Mouse (Mus musculus) forebrain, embryonic 16.5 days (tissue): ENCODE data around the gene Gm45213. TPM values are rescaled to one million over a fixed set of nuclear protein-coding genes. Genes with fewer than 3 reads are reported as not detected.

Experiments
- ATAC-seq: fragments of 200-750 bp; cut with Nextera tagmentation; 2 replicates; pipeline ENCODE4 v1.8.0; 2017; ENCODE audit warnings: mild to moderate bottlenecking, moderate library complexity
- H3K27ac ChIP-seq: fragments of 300-500 bp; sonication (generic); 2 replicates; pipeline ENCODE4 v1.5.1; 2014; ENCODE audit warnings: low read length, control low read depth
- H3K27me3 ChIP-seq: fragments of 300-500 bp; sonication (generic); replicated peaks from 2 replicates; pipeline ENCODE4 v1.6.1; 2014; ENCODE audit warnings: low read length; ENCODE audit not compliant: control insufficient read depth, insufficient read depth
- H3K36me3 ChIP-seq: fragments of 300-500 bp; sonication (generic); 2 replicates; pipeline ENCODE4 v1.6.1; 2014; ENCODE audit not compliant: control insufficient read depth, insufficient read depth
- H3K4me1 ChIP-seq: fragments of 300-500 bp; sonication (generic); replicated peaks from 2 replicates; pipeline ENCODE4 v1.6.1; 2014; ENCODE audit warnings: low read length; ENCODE audit not compliant: control insufficient read depth, insufficient read depth
- H3K4me2 ChIP-seq: fragments of 300-500 bp; sonication (generic); 2 replicates; pipeline ENCODE4 v1.6.1; 2014; ENCODE audit warnings: mild to moderate bottlenecking, low read length, control low read depth
- H3K4me3 ChIP-seq: fragments of 300-500 bp; sonication (generic); replicated peaks from 2 replicates; pipeline ENCODE4 v1.5.1; 2014; ENCODE audit warnings: mild to moderate bottlenecking, low read length, control low read depth
- H3K9ac ChIP-seq: fragments of 300-500 bp; sonication (generic); replicated peaks from 2 replicates; pipeline ENCODE4 v1.6.1; 2014; ENCODE audit warnings: low read depth, low read length, control low read depth
- H3K9me3 ChIP-seq: fragments of 300-500 bp; sonication (generic); 2 replicates; pipeline ENCODE4 v1.6.1; 2016; ENCODE audit warnings: low read length; ENCODE audit not compliant: control insufficient read depth
- WGBS: fragments of 180-500 bp; shearing (Covaris S2); extraction: QIAGEN DNeasy Blood & Tissue Kit; methylation state at CpG from one replicate; pipeline ENCODE4 v1.1.7; 2014; 5-methylcytosine and 5-hydroxymethylcytosine counted together
- polyA plus RNA-seq: library from polyadenylated mRNA; unstranded; fragments of >200 nt; fragmentation: Nextera tagmentation; extraction: Ambion mirVana; gene quantifications from 2 replicates; pipeline ENCODE4 v1.2.1, GENCODE M21; 2015

Gene Gm45213
- not detected in 2 replicates for polyA plus RNA-seq

DNA sequence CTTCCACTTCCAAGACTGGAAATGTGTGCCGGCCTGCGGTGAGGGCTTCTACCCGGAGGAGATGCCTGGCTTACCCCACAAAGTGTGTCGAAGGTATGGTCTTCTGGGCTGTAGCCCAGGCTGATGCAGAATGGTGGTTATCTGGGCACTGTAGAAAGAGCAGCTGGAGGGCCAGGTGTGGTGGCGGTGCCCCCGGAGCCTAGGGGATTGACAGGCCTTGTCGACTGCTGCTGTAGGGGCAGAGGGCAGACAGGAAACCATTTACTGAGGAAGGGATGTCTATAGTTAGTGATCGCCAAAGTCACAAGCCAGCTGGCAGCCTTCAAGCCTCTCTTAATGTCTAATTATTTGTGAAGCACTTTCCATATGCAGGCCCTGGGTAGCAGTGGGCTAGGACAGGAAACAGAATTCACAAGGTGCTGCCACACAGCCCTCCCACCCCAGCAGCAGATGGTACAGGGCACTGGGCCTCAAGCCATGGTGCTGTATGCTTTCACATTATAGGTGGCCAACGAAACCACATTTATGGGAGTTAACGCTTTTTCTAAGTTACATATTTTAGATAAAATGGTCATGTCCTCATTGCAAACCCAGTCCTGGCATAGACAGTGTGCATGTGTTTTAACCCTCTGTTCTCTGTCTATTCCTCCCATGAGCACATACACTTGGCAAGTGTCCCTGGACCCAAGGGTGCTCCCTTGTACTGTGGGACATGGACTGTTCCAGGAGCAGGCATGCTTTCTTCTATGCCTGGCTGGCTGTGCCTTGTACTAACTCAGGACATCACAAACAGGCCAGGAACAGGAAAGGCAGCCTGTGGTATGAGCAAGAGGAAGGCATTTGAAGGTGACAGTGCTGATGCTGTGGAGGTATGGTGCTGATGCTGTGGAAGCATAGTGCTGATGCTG is at the start of gene Gm45213:
TSS of gene Gm45213 (plus strand) at position 51 of the 908 bp plus-strand sequence.
- WGBS = 73% methylated on average over 10 of the region's 10 CpGs
- ATAC-seq = peak; percentile 39

DNA sequence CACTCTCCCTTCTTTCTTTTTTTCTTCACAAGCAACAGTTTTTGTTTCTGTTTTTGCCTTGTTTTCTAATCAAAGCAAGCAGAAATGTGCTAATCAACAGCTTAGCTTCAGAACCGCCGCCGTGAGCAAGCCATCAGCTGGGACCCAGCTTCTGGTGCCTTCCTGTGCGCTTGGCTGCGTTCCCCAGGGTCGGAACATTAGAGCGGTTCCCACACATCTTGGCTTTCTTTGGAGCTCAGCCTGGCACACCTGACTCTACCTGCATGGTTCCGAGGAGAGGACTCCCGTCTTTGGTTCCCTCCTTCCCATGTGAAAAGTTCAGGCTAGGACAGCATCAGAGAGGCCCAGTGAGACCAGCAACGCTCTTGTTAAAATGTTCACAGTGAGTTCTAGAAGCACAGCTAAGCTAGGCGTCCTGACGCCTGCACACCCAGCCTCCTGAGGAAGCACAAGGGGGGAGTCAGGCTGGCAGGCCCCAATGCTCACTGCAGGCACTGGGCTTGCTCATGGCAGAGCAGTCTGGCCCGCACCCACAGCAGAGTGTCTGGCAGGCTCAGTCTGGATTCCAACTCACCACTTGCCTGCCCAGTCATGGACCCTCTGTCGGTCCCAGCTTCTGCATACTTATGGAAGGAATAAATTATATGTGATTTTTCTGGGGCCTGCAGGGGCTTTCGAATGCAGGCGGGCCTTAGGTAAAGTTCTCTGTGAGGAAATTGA is 42.2 kb upstream of the Gm45213 start:
- peak; percentile 69 for ATAC-seq
- WGBS = 84% methylated on average over 16 of the region's 16 CpGs
- Histone ChIP-seq H3K4me1 (no peaks in the 10 kb centered on the region), H3K4me3 (no peak overlapping the region), H3K4me2 (no peak overlapping the region), H3K36me3 (no peaks in the 10 kb centered on the region), H3K27ac (no peak overlapping the region), H3K9ac (no peak overlapping the region), H3K27me3 (no peaks in the 10 kb centered on the region), H3K9me3 (0 out of 2 replicates have a peak, but pooled peaks cover 4% of the 10 kb centered on the region)

More for the DNA sequence above, at the start of gene Gm45213:
- Histone ChIP-seq H3K4me3 (no peak within 1 kb of the TSS), H3K4me2 (no peak within 1 kb of the TSS), H3K9me3 (no peaks in the 10 kb centered on the region), H3K4me1 (peaks cover 15% of the 10 kb centered on the region), H3K36me3 (no peaks in the 10 kb centered on the region), H3K27me3 (no peaks in the 10 kb centered on the region), H3K9ac (no peak within 1 kb of the TSS), H3K27ac (no peak within 1 kb of the TSS)

DNA sequence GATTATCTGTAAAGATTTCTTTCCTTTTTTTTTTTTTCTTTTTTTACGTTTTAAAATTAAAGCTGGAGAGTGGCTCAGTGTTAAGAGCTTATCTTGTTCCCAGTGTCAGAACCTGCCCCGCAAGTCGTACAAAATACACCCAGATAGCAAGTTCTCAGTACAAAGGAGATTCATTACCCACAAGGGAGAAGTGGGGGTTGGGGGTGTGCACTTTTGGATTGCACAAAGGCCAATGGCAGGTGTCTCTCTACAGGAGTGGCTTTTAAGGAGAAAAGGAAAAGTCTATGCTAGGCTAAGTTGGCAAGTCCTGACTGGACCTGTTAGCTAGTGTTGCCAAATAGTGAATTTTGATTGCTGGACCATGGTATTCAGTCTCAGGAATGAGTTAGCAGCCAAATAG is 41.6 kb upstream of the Gm45213 start:
- H3K36me3 ChIP-seq = no peaks in the 10 kb centered on the region
- H3K9ac ChIP-seq = no peak overlapping the region
- H3K4me2 ChIP-seq = no peak overlapping the region
- H3K4me3 ChIP-seq = no peak overlapping the region
- 0 out of 2 replicates have a peak, but pooled peaks cover 4% of the 10 kb centered on the region for H3K9me3 ChIP-seq
- no peaks in the 10 kb centered on the region for H3K4me1 ChIP-seq
- ATAC-seq = no peak
- 55% methylated on average over 3 of the region's 3 CpGs for WGBS
- H3K27me3 ChIP-seq = no peaks in the 10 kb centered on the region
- H3K27ac ChIP-seq = no peak overlapping the region

DNA sequence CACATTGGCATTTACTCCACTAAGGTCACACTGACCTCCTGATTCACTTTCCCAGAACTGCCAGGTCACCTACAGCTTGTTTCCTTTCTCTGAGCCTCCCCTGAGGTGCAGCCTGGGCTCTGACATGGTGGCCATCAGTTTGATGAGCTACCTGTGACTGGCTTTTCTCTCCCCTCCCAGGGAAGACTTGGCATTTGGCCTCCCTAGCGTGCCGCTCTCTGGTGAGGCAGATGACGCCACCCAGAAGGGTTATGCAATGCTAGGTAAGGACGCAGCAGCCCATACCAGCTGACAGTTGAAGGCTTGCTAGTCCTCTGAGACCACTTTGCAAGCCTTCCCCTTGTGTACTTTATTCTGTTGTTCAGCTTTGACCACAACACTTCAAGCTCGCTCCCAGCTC is 40.0 kb upstream of the Gm45213 start:
- no peak overlapping the region for H3K27ac ChIP-seq
- H3K4me1 ChIP-seq = peaks cover 5% of the 10 kb centered on the region
- WGBS = 94% methylated on average over 5 of the region's 5 CpGs
- no peak overlapping the region for H3K4me3 ChIP-seq
- H3K36me3 ChIP-seq = no peaks in the 10 kb centered on the region
- no peak for ATAC-seq
- no peaks in the 10 kb centered on the region for H3K27me3 ChIP-seq
- H3K9ac ChIP-seq = no peak overlapping the region
- H3K9me3 ChIP-seq = no peaks in the 10 kb centered on the region
- H3K4me2 ChIP-seq = no peak overlapping the region

DNA sequence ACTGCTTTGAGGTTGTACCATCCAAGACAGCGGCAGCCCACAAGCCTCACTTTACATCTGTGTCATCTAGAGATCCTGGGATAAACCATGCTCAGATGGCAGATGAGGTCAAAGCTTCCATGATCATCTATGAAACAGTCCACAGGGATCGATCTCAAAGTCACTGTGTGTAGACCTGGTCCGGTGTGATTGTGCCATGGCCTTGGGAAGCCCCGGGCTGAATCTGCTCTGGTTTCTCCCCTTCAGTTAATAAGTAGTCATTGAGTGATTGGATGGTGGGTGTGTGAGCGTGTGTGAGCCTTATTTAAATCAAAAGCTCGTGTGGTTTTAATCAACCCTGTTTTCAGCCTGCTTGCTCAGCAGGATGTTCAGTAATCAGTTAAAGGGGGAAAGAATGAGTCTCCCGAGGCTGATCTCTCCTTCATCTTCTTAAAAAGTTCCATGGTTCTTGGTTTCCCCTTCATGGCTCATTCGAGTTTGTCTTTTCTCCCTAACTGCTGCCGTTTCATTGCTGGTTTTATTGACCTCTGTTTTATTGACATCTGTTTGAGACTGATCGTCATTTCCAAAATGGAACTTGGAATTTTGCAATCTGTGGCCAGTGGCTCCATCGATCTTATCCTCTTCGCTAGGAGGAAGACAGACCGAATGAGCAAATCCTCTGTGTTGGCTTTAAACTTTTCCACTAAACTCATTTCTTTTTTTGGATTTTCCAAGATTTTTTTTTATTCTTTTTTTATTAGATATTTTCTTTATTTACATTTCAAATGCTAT is 39.4 kb upstream of the Gm45213 start:
- Histone ChIP-seq H3K27ac (no peak overlapping the region), H3K4me1 (peaks cover 11% of the 10 kb centered on the region), H3K4me3 (no peak overlapping the region), H3K36me3 (no peaks in the 10 kb centered on the region), H3K9me3 (no peaks in the 10 kb centered on the region), H3K9ac (no peak overlapping the region), H3K27me3 (no peaks in the 10 kb centered on the region), H3K4me2 (no peak overlapping the region)
- ATAC-seq = no peak
- WGBS = 64% methylated on average over 13 of the region's 13 CpGs

DNA sequence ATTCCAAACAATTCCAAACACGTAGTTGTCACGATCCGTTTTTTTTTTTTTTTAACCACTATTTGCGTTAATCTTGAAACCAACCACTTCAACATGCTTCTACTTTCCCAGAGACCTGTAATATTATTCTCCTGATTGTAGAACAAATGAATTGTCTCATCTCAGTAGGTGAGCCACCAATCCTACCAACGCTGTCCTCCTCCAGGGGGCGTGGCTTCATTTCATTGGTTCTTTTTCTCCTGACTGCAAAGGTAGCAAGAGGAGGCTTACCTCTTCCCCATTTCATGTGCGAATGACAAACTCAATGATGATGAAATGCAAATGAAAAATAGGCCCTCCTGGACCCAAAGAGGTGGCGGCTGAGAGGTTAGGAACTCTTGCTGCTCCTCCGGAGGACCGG is 38.3 kb upstream of the Gm45213 start:
- ATAC-seq = no peak
- no peaks in the 10 kb centered on the region for H3K9me3 ChIP-seq
- no peak overlapping the region for H3K4me2 ChIP-seq
- WGBS = 88% methylated on average over 10 of the region's 10 CpGs
- H3K36me3 ChIP-seq = no peaks in the 10 kb centered on the region
- H3K4me3 ChIP-seq = no peak overlapping the region
- peaks cover 11% of the 10 kb centered on the region for H3K4me1 ChIP-seq
- H3K27ac ChIP-seq = no peak overlapping the region
- H3K9ac ChIP-seq = no peak overlapping the region
- no peaks in the 10 kb centered on the region for H3K27me3 ChIP-seq

DNA sequence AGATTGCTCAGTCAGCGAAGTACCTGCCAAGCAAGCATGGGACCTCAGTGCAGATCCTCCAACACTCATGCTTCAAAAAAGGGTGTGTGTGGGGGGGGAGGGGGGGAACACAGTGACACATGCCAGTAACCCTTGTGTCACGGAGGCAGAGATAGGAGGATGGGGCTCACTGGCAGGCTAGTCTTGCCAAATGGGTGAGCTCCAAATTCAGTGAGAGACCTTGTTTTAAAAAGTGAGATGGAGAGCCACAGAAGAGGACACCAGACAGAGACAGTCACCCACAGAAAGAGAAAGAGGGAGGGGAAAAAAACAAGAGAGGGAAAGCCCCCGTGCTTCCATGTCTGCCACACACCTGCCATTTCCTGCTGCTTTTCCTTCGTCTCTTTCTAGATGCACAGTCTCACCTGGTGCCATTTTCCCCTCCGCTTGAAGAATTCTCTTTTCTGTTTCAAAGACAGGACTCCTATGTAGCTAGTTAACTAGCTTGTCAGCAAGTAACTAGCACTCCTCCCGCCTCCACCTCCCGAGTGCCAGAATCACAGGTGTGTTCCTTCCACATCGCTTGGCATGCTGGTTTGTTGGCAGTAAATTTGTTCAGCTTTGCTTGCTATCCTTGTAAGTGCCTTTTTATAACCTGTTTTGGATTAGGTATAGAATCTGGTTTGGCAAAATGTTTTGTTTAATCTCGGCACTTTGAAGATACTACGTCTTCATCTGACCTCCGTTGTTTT is 35.1 kb upstream of the Gm45213 start:
- Histone ChIP-seq H3K4me1 (peaks cover 11% of the 10 kb centered on the region), H3K4me3 (no peak overlapping the region), H3K27ac (no peak overlapping the region), H3K9ac (no peak overlapping the region), H3K4me2 (no peak overlapping the region; the same call in 1 of the 2 replicates), H3K36me3 (no peaks in the 10 kb centered on the region), H3K9me3 (no peaks in the 10 kb centered on the region), H3K27me3 (no peaks in the 10 kb centered on the region)
- WGBS = 69% methylated on average over 11 of the region's 11 CpGs
- ATAC-seq = no peak

DNA sequence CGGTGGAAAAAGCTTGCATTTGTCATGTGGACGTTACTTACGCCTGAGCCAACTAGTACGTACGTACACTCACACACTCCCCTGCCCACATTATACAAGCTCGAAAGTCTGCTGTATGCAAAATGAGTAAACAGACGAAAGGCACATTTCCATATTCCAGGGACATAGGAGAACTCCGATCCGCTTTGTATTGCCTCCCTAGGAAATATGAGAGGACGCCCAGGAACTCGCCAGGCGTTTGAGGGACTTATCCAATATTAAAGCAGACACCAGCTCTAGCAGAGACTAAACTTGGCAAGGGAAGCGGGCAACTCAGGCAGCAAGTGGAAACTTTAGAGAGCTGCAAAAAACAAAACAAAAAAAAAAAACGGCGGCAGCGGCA is 34.5 kb upstream of the Gm45213 start:
- H3K9ac ChIP-seq = no peak overlapping the region
- H3K4me3 ChIP-seq = no peak overlapping the region
- no peaks in the 10 kb centered on the region for H3K9me3 ChIP-seq
- H3K4me1 ChIP-seq = peaks cover 11% of the 10 kb centered on the region
- ATAC-seq = peak; percentile 51; the same call in 1 of the 2 replicates
- WGBS = 56% methylated on average over 16 of the region's 16 CpGs
- H3K4me2 ChIP-seq = peak overlapping the region; percentile 2; the same call in 1 of the 2 replicates
- no peak overlapping the region for H3K27ac ChIP-seq
- no peaks in the 10 kb centered on the region for H3K27me3 ChIP-seq
- H3K36me3 ChIP-seq = no peaks in the 10 kb centered on the region
